Mouse (Mus musculus): Measurements from ENCODE around the gene Cldn15. TPM values are rescaled to one million over a fixed set of nuclear protein-coding genes. Genes with fewer than 3 reads are reported as not detected.
"Not testable (repeated sequence)": the region's sequence is repeated elsewhere in the genome, so short reads cannot be mapped to it uniquely, and the experiment has no call there.

Gene Cldn15
- polyA plus RNA-seq, 1 experiment from 2014 or later = 6.7 TPM

GRCm38 (mm10) chr5:136943382-136943781, 23.0 kb upstream of the Cldn15 start:
- H3K4me1 ChIP-seq (ENCODE audit: control insufficient read depth, insufficient read depth, low read length) = no peaks in the 10 kb centered on the region
- no peaks in the 10 kb centered on the region for H3K36me3 ChIP-seq (ENCODE audit: control insufficient read depth, insufficient read depth)
- H3K4me3 ChIP-seq (ENCODE audit: low read length) = no peak overlapping the region
- no peaks in the 10 kb centered on the region for H3K27me3 ChIP-seq (ENCODE audit: control insufficient read depth, insufficient read depth, low read length)
- WGBS = 81% methylated on average over 2 of the region's 2 CpGs
- H3K4me2 ChIP-seq (ENCODE audit: low read depth, low read length) = no peak overlapping the region
- ATAC-seq (replicated peaks; ENCODE audit: extremely low read depth, insufficient read depth, low FRiP score) = no peak
- H3K27ac ChIP-seq (ENCODE audit: low read length) = no peak overlapping the region
- H3K9me3 ChIP-seq (replicated peaks; ENCODE audit: control insufficient read depth, low read length) = no peaks in the 10 kb centered on the region
- H3K9ac ChIP-seq (ENCODE audit: low read length) = no peak overlapping the region

GRCm38 (mm10) chr5:136945084-136945483, 21.3 kb upstream of the Cldn15 start:
- H3K36me3 ChIP-seq (ENCODE audit: control insufficient read depth, insufficient read depth) = no peaks in the 10 kb centered on the region
- no peaks in the 10 kb centered on the region for H3K27me3 ChIP-seq (ENCODE audit: control insufficient read depth, insufficient read depth, low read length)
- H3K4me1 ChIP-seq (ENCODE audit: control insufficient read depth, insufficient read depth, low read length) = no peaks in the 10 kb centered on the region
- H3K4me3 ChIP-seq (ENCODE audit: low read length) = no peak overlapping the region
- ATAC-seq (replicated peaks; ENCODE audit: extremely low read depth, insufficient read depth, low FRiP score) = no peak
- WGBS = 70% methylated on average over 12 of the region's 12 CpGs
- H3K9ac ChIP-seq (ENCODE audit: low read length) = no peak overlapping the region
- no peak overlapping the region for H3K4me2 ChIP-seq (ENCODE audit: low read depth, low read length)
- no peaks in the 10 kb centered on the region for H3K9me3 ChIP-seq (replicated peaks; ENCODE audit: control insufficient read depth, low read length)
- H3K27ac ChIP-seq (ENCODE audit: low read length) = no peak overlapping the region

- no peak overlapping the region for H3K9ac ChIP-seq (ENCODE audit: low read length)
- H3K9me3 ChIP-seq (replicated peaks; ENCODE audit: control insufficient read depth, low read length) = no peaks in the 10 kb centered on the region
- no peaks in the 10 kb centered on the region for H3K27me3 ChIP-seq (ENCODE audit: control insufficient read depth, insufficient read depth, low read length)
- no peak overlapping the region for H3K4me2 ChIP-seq (ENCODE audit: low read depth, low read length)
- ATAC-seq (replicated peaks; ENCODE audit: extremely low read depth, insufficient read depth, low FRiP score) = no peak
- no peaks in the 10 kb centered on the region; the same call in 1 of the 2 replicates for H3K4me1 ChIP-seq (ENCODE audit: control insufficient read depth, insufficient read depth, low read length)
- H3K4me3 ChIP-seq (ENCODE audit: low read length) = no peak overlapping the region
- H3K36me3 ChIP-seq (ENCODE audit: control insufficient read depth, insufficient read depth) = no peaks in the 10 kb centered on the region
- H3K27ac ChIP-seq (ENCODE audit: low read length) = no peak overlapping the region
Observed at GRCm38 (mm10) chr5:136947874-136948273, 18.5 kb upstream of the Cldn15 start.

- H3K36me3 ChIP-seq (ENCODE audit: control insufficient read depth, insufficient read depth); H3K9ac ChIP-seq (ENCODE audit: low read length); H3K4me3 ChIP-seq (ENCODE audit: low read length); H3K4me2 ChIP-seq (ENCODE audit: low read depth, low read length); H3K27me3 ChIP-seq (ENCODE audit: control insufficient read depth, insufficient read depth, low read length); H3K4me1 ChIP-seq (ENCODE audit: control insufficient read depth, insufficient read depth, low read length); ATAC-seq (replicated peaks; ENCODE audit: extremely low read depth, insufficient read depth, low FRiP score); H3K27ac ChIP-seq (ENCODE audit: low read length); H3K9me3 ChIP-seq (replicated peaks; ENCODE audit: control insufficient read depth, low read length): not testable (repeated sequence)
- 70% methylated on average over 14 of the region's 14 CpGs for WGBS
Observed at GRCm38 (mm10) chr5:136949551-136950336, 16.7 kb upstream of the Cldn15 start.

- no peaks in the 10 kb centered on the region for H3K27me3 ChIP-seq (ENCODE audit: control insufficient read depth, insufficient read depth, low read length)
- H3K27ac ChIP-seq (ENCODE audit: low read length) = no peak overlapping the region
- H3K36me3 ChIP-seq (ENCODE audit: control insufficient read depth, insufficient read depth) = no peaks in the 10 kb centered on the region
- no peak overlapping the region for H3K4me2 ChIP-seq (ENCODE audit: low read depth, low read length)
- H3K4me1 ChIP-seq (ENCODE audit: control insufficient read depth, insufficient read depth, low read length) = peaks cover 10% of the 10 kb centered on the region
- no peaks in the 10 kb centered on the region for H3K9me3 ChIP-seq (replicated peaks; ENCODE audit: control insufficient read depth, low read length)
- no peak overlapping the region for H3K4me3 ChIP-seq (ENCODE audit: low read length)
- H3K9ac ChIP-seq (ENCODE audit: low read length) = no peak overlapping the region
- no peak for ATAC-seq (replicated peaks; ENCODE audit: extremely low read depth, insufficient read depth, low FRiP score)
- 84% methylated on average over 6 of the region's 6 CpGs for WGBS
Observed at GRCm38 (mm10) chr5:136950521-136950920, 15.9 kb upstream of the Cldn15 start.

- no peaks in the 10 kb centered on the region for H3K27me3 ChIP-seq (ENCODE audit: control insufficient read depth, insufficient read depth, low read length)
- no peak overlapping the region for H3K27ac ChIP-seq (ENCODE audit: low read length)
- no peak overlapping the region for H3K9ac ChIP-seq (ENCODE audit: low read length)
- ATAC-seq (replicated peaks; ENCODE audit: extremely low read depth, insufficient read depth, low FRiP score) = no peak
- no peak overlapping the region for H3K4me3 ChIP-seq (ENCODE audit: low read length)
- no peaks in the 10 kb centered on the region; the same call in 1 of the 2 replicates for H3K36me3 ChIP-seq (ENCODE audit: control insufficient read depth, insufficient read depth)
- no peaks in the 10 kb centered on the region for H3K9me3 ChIP-seq (replicated peaks; ENCODE audit: control insufficient read depth, low read length)
- 66% methylated on average over 4 of the region's 4 CpGs for WGBS
- peaks cover 10% of the 10 kb centered on the region for H3K4me1 ChIP-seq (ENCODE audit: control insufficient read depth, insufficient read depth, low read length)
- no peak overlapping the region for H3K4me2 ChIP-seq (ENCODE audit: low read depth, low read length)
Observed at GRCm38 (mm10) chr5:136952153-136952552, 14.3 kb upstream of the Cldn15 start.

GRCm38 (mm10) chr5:136953015-136953414, 13.4 kb upstream of the Cldn15 start, which contains the start of gene Fis1:
TSS of gene Fis1 (plus strand) at chr5:136953275.
- no peaks in the 10 kb centered on the region; the same call in 1 of the 2 replicates for H3K36me3 ChIP-seq (ENCODE audit: control insufficient read depth, insufficient read depth)
- peaks cover 10% of the 10 kb centered on the region for H3K4me1 ChIP-seq (ENCODE audit: control insufficient read depth, insufficient read depth, low read length)
- H3K27me3 ChIP-seq (ENCODE audit: control insufficient read depth, insufficient read depth, low read length) = no peaks in the 10 kb centered on the region
- peak within 1 kb of the TSS; percentile 60 for H3K4me3 ChIP-seq (ENCODE audit: low read length)
- H3K27ac ChIP-seq (ENCODE audit: low read length) = peak within 1 kb of the TSS; percentile 57
- peak; percentile 100 for ATAC-seq (replicated peaks; ENCODE audit: extremely low read depth, insufficient read depth, low FRiP score)
- peak within 1 kb of the TSS; percentile 68 for H3K4me2 ChIP-seq (ENCODE audit: low read depth, low read length)
- H3K9ac ChIP-seq (ENCODE audit: low read length) = peak within 1 kb of the TSS; percentile 78
- no peaks in the 10 kb centered on the region for H3K9me3 ChIP-seq (replicated peaks; ENCODE audit: control insufficient read depth, low read length)
- WGBS = under 1% methylated on average over 23 of the region's 23 CpGs

- Histone ChIP-seq H3K4me1 (ENCODE audit: control insufficient read depth, insufficient read depth, low read length) (peaks cover 10% of the 10 kb centered on the region), H3K9ac (ENCODE audit: low read length) (peak overlapping the region; percentile 78), H3K27ac (ENCODE audit: low read length) (peak overlapping the region; percentile 57), H3K4me2 (ENCODE audit: low read depth, low read length) (peak overlapping the region; percentile 68), H3K9me3 (replicated peaks; ENCODE audit: control insufficient read depth, low read length) (no peaks in the 10 kb centered on the region), H3K27me3 (ENCODE audit: control insufficient read depth, insufficient read depth, low read length) (no peaks in the 10 kb centered on the region), H3K36me3 (ENCODE audit: control insufficient read depth, insufficient read depth) (no peaks in the 10 kb centered on the region; the same call in 1 of the 2 replicates), H3K4me3 (ENCODE audit: low read length) (peak overlapping the region; percentile 60)
- ATAC-seq (replicated peaks; ENCODE audit: extremely low read depth, insufficient read depth, low FRiP score) = peak; percentile 12; the same call in 1 of the 2 replicates
- WGBS = 3% methylated on average over 12 of the region's 12 CpGs
Observed at GRCm38 (mm10) chr5:136953440-136953951, 12.9 kb upstream of the Cldn15 start.

- 83% methylated on average over 4 of the region's 4 CpGs for WGBS
- Histone ChIP-seq H3K9ac (ENCODE audit: low read length) (no peak overlapping the region), H3K27me3 (ENCODE audit: control insufficient read depth, insufficient read depth, low read length) (no peaks in the 10 kb centered on the region), H3K9me3 (replicated peaks; ENCODE audit: control insufficient read depth, low read length) (no peaks in the 10 kb centered on the region), H3K4me1 (ENCODE audit: control insufficient read depth, insufficient read depth, low read length) (peaks cover 10% of the 10 kb centered on the region), H3K27ac (ENCODE audit: low read length) (no peak overlapping the region), H3K4me2 (ENCODE audit: low read depth, low read length) (no peak overlapping the region), H3K4me3 (ENCODE audit: low read length) (no peak overlapping the region), H3K36me3 (ENCODE audit: control insufficient read depth, insufficient read depth) (no peaks in the 10 kb centered on the region; the same call in 1 of the 2 replicates)
- no peak for ATAC-seq (replicated peaks; ENCODE audit: extremely low read depth, insufficient read depth, low FRiP score)
Observed at GRCm38 (mm10) chr5:136955622-136956021, 10.8 kb upstream of the Cldn15 start.
